Mouse (Mus musculus) liver, embryonic 14.5 days (tissue): Measurements from ENCODE around the gene Slc39a1. TPM values are rescaled to one million over a fixed set of nuclear protein-coding genes. Genes with fewer than 3 reads are reported as not detected.
A peak's percentile ranks its signal among the peaks of the same experiment; 100 is the strongest.

ENCODE experiments used
- ATAC-seq: fragments of 200-750 bp; cut with Nextera tagmentation; 2 replicates; pipeline ENCODE4 v1.8.0; 2017; ENCODE audit warnings: moderate number of reproducible peaks, mild to moderate bottlenecking, moderate library complexity; ENCODE audit not compliant: insufficient read depth
- DNase-seq, 3 experiments: peaks; one replicate each; pipeline ENCODE4 v3.0.0-alpha.2; 2012 to 2013; ENCODE audit warnings: low read depth in 3 of 3, low spot score in 3 of 3
- H3K27ac ChIP-seq: fragments of 300-500 bp; sonication (generic); 2 replicates; pipeline ENCODE4 v1.5.1; 2014; ENCODE audit warnings: moderate library complexity, mild to moderate bottlenecking, control low read depth, inconsistent platforms
- H3K27me3 ChIP-seq: fragments of 300-500 bp; sonication (generic); 2 replicates; pipeline ENCODE4 v1.6.1; 2014; ENCODE audit warnings: mild to moderate bottlenecking, low read length, moderate library complexity; ENCODE audit not compliant: control insufficient read depth, insufficient read depth
- H3K36me3 ChIP-seq: fragments of 300-500 bp; sonication (generic); replicated peaks from 2 replicates; pipeline ENCODE4 v1.6.1; 2014; ENCODE audit warnings: low read depth; ENCODE audit not compliant: control insufficient read depth, insufficient read depth
- H3K4me1 ChIP-seq, 2 experiments: fragments of 200-500 bp in 1 of 2; fragments of 300-500 bp in 1 of 2; sonication (generic) in 1 of 2; replicated peaks; 2 replicates each; pipeline ENCODE4 v1.6.1; 2012 to 2014; ENCODE audit warnings: antibody characterized with exemption in 1 of 2, inconsistent platforms in 1 of 2, low read length in 1 of 2; ENCODE audit not compliant: control insufficient read depth in 2 of 2, insufficient read depth in 2 of 2
- H3K4me2 ChIP-seq: fragments of 300-500 bp; sonication (generic); 2 replicates; pipeline ENCODE4 v1.6.1; 2014; ENCODE audit warnings: low read depth, mild to moderate bottlenecking, control low read depth, moderate library complexity
- H3K4me3 ChIP-seq, 2 experiments: fragments of 200-500 bp in 1 of 2; fragments of 300-500 bp in 1 of 2; sonication (generic) in 1 of 2; 2 replicates each; pipeline ENCODE4 v1.5.1; 2012 to 2014; ENCODE audit warnings: low read depth in 2 of 2, low read length in 2 of 2, mild to moderate bottlenecking in 2 of 2, control low read depth in 1 of 2, inconsistent platforms in 1 of 2, moderate library complexity in 1 of 2; ENCODE audit not compliant: insufficient read depth in 1 of 2
- H3K9ac ChIP-seq: fragments of 300-500 bp; sonication (generic); replicated peaks from 2 replicates; pipeline ENCODE4 v1.6.1; 2014; ENCODE audit warnings: mild to moderate bottlenecking, control low read depth, moderate library complexity
- H3K9me3 ChIP-seq: fragments of 300-500 bp; sonication (generic); 2 replicates; pipeline ENCODE4 v1.6.1; 2016; ENCODE audit warnings: low read length, mixed read lengths; ENCODE audit not compliant: control insufficient read depth
- CTCF ChIP-seq: IDR thresholded peaks from 2 replicates; pipeline ENCODE4 v1.5.1; 2016; ENCODE audit warnings: antibody characterized with exemption, low read depth, control low read depth
- EP300 ChIP-seq: IDR thresholded peaks from 2 replicates; pipeline ENCODE4 v1.6.1; 2016; ENCODE audit warnings: antibody characterized with exemption, low read depth
- WGBS: fragments of 180-500 bp; shearing (Covaris S2); extraction: QIAGEN DNeasy Blood & Tissue Kit; methylation state at CpG from one replicate; pipeline ENCODE4 v1.1.7; 2014; ENCODE audit not compliant: insufficient replicate concordance; 5-methylcytosine and 5-hydroxymethylcytosine counted together
- polyA plus RNA-seq, 2 experiments: library from polyadenylated mRNA; depleted of rRNA in 1 of 2; stranded (reverse) in 1 of 2; unstranded in 1 of 2; fragments of >200 nt; fragmentation: Nextera tagmentation in 1 of 2; extraction: Ambion mirVana in 1 of 2; gene quantifications; 2 replicates each; pipeline versions ENCODE4 v1.2.1 to v1.2.3; 2012 to 2014

Slc39a1 gene
- polyA plus RNA-seq, 2 experiments: 9.8 to 24.1 TPM

GRCm38 (mm10) chr3:90213956-90214684 lies 33.9 kb upstream of the Slc39a1 start:
- H3K27ac ChIP-seq: no peak overlapping the region
- 12% methylated on average over 12 of the region's 12 CpGs for WGBS

GRCm38 (mm10) chr3:90215825-90216380 lies 32.1 kb upstream of the Slc39a1 start:
- Histone ChIP-seq H3K4me3 (no peak overlapping the region), H3K36me3 (peaks cover 18% of the 10 kb centered on the region), H3K9me3 (no peaks in the 10 kb centered on the region), H3K9ac (no peak overlapping the region), H3K4me1 (peaks cover 24% of the 10 kb centered on the region in 2 experiments), H3K27me3 (no peaks in the 10 kb centered on the region), H3K4me2 (no peak overlapping the region), H3K27ac (no peak overlapping the region)
- DNase-seq (no peak), ATAC-seq (no peak)
- TF ChIP-seq CTCF: peak; percentile 40
- TF ChIP-seq EP300: no peak
- WGBS: 19% methylated on average over 1 of the region's 1 CpGs

More at GRCm38 (mm10) chr3:90213956-90214684, 33.9 kb upstream of the Slc39a1 start:
- H3K9ac ChIP-seq: peak overlapping the region; percentile 70
- H3K4me2 ChIP-seq: peak overlapping the region; percentile 97
- H3K9me3 ChIP-seq: no peaks in the 10 kb centered on the region
- H3K4me1 ChIP-seq: peaks cover 20 to 26% of the 10 kb centered on the region in 2 experiments
- H3K4me3 ChIP-seq: peak overlapping the region; percentile 69 to 100
- H3K36me3 ChIP-seq: peaks cover 36% of the 10 kb centered on the region
- no peak for DNase-seq
- H3K27me3 ChIP-seq: no peaks in the 10 kb centered on the region
- peak; percentile 46; the same call in 1 of the 2 replicates for ATAC-seq
- TF ChIP-seq CTCF (no peak), EP300 (no peak)

- ATAC-seq: peak; percentile 44; the same call in 1 of the 2 replicates
- Histone ChIP-seq H3K27ac (no peak overlapping the region), H3K4me3 (peak overlapping the region in 1 of 2 experiments; percentile 58; a peak in 2 of 4 replicates), H3K27me3 (no peaks in the 10 kb centered on the region), H3K9ac (peak overlapping the region; percentile 65), H3K9me3 (no peaks in the 10 kb centered on the region), H3K4me1 (peaks cover 0 to 15% of the 10 kb centered on the region in 2 experiments; a peak in 3 of 4 replicates), H3K36me3 (no peaks in the 10 kb centered on the region), H3K4me2 (peak overlapping the region; percentile 85)
- TF ChIP-seq CTCF: peak; percentile 66
- TF ChIP-seq EP300: no peak
- 15% methylated on average over 6 of the region's 6 CpGs for WGBS
- peak in 1 of 3 experiments; percentile 49 for DNase-seq
Measured at GRCm38 (mm10) chr3:90220088-90220487, 27.9 kb upstream of the Slc39a1 start.

GRCm38 (mm10) chr3:90220531-90220951 lies 27.4 kb upstream of the Slc39a1 start:
- TF ChIP-seq CTCF (no peak), EP300 (no peak)
- Histone ChIP-seq H3K9ac (peak overlapping the region; percentile 65), H3K36me3 (no peaks in the 10 kb centered on the region), H3K9me3 (no peaks in the 10 kb centered on the region), H3K4me3 (peak overlapping the region; percentile 58 to 61), H3K4me2 (peak overlapping the region; percentile 85), H3K4me1 (peaks cover 0 to 15% of the 10 kb centered on the region in 2 experiments; a peak in 3 of 4 replicates), H3K27ac (no peak overlapping the region), H3K27me3 (no peaks in the 10 kb centered on the region)
- 4% methylated on average over 19 of the region's 20 CpGs for WGBS
- DNase-seq: no peak
- ATAC-seq: peak; percentile 54; the same call in 1 of the 2 replicates

- DNase-seq: no peak
- peak overlapping the region; percentile 1 to 58; a peak in 2 of 4 replicates for H3K4me3 ChIP-seq
- TF ChIP-seq EP300 (no peak), CTCF (no peak)
- no peaks in the 10 kb centered on the region for H3K36me3 ChIP-seq
- ATAC-seq: no peak
- peak overlapping the region; percentile 85 for H3K4me2 ChIP-seq
- H3K9me3 ChIP-seq: no peaks in the 10 kb centered on the region
- peaks cover 0 to 15% of the 10 kb centered on the region in 2 experiments; a peak in 3 of 4 replicates for H3K4me1 ChIP-seq
- H3K27me3 ChIP-seq: no peaks in the 10 kb centered on the region
- H3K9ac ChIP-seq: peak overlapping the region; percentile 65
- no peak overlapping the region for H3K27ac ChIP-seq
- WGBS: 11% methylated on average over 5 of the region's 5 CpGs
Measured at GRCm38 (mm10) chr3:90221123-90221522, 26.8 kb upstream of the Slc39a1 start.
